Mouse (Mus musculus): ENCODE measurements around the gene Srm.

- TF ChIP-seq POLR2A (IDR thresholded peaks at IDR 0.05; ENCODE audit: borderline replicate concordance, extremely low read depth, insufficient read depth, insufficient read length, poor library complexity, severe bottlenecking), result no peak
- TF ChIP-seq CTCF (IDR thresholded peaks at IDR 0.05; ENCODE audit: borderline replicate concordance, extremely low read depth, insufficient read depth, insufficient read length), result no peak
These were observed 5.4 kb downstream of the Srm start for GRCm38 (mm10) chr4:148596731-148597130.
